Mouse (Mus musculus): ENCODE measurements at regions not wholly inside any gene's neighbourhood (a gene's known extent, or its start where the extent isn't known, plus 50 kb on each side); places are given as distances from the start of the nearest gene placed in this dataset.
A peak's percentile ranks its signal among the peaks of the same experiment; 100 is the strongest.

- H3K4me2 ChIP-seq, result no peak overlapping the region
- H3K36me3 ChIP-seq (ENCODE audit: insufficient read depth), result no peaks in the 10 kb centered on the region
- H3K4me1 ChIP-seq (ENCODE audit: insufficient read depth), result no peaks in the 10 kb centered on the region
- no peak overlapping the region for H3K9ac ChIP-seq
- H3K27me3 ChIP-seq (ENCODE audit: insufficient read depth, low read length), result no peaks in the 10 kb centered on the region
- H3K27ac ChIP-seq (ENCODE audit: low read depth), result no peak overlapping the region
- 43% methylated on average over 5 of the region's 5 CpGs for WGBS
- no peak for TF ChIP-seq CTCF (IDR thresholded peaks at IDR 0.05; ENCODE audit: low read depth)
- no peaks in the 10 kb centered on the region for H3K9me3 ChIP-seq (ENCODE audit: low read depth, low read length)
- ATAC-seq (ENCODE audit: insufficient read depth) (no peak), DNase-seq (no peak)
- no peak overlapping the region for H3K4me3 ChIP-seq (ENCODE audit: low read depth, low read length)
Measured at GRCm38 (mm10) chr3:53327424-53327823, 135.7 kb downstream of the Nhlrc3 start.

DNA sequence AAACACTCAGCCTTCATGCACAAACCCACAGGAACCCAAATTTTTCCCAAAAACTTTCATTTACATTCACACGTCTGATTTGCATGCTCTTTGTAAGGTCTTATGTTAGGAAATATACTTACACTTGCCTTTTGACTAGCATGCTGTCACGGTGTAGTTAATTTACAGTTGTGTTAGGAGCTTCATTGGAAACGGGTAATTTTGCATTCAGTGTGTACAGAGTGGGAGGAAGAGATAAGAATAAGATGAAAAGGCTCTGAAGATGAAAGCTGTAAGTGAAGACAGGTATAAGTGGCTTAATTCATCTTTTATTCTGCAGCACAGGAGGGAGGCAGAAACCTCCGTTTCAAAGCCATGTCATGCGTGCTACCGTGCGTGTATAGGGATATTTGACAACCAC is 136.2 kb downstream of the Nhlrc3 start:
- Histone ChIP-seq H3K4me1 (ENCODE audit: insufficient read depth) (no peaks in the 10 kb centered on the region), H3K9ac (no peak overlapping the region), H3K4me2 (no peak overlapping the region), H3K36me3 (ENCODE audit: insufficient read depth) (no peaks in the 10 kb centered on the region), H3K27me3 (ENCODE audit: insufficient read depth, low read length) (no peaks in the 10 kb centered on the region), H3K9me3 (ENCODE audit: low read depth, low read length) (no peaks in the 10 kb centered on the region), H3K4me3 (ENCODE audit: low read depth, low read length) (no peak overlapping the region), H3K27ac (ENCODE audit: low read depth) (no peak overlapping the region)
- WGBS, result 44% methylated on average over 7 of the region's 7 CpGs
- TF ChIP-seq CTCF (IDR thresholded peaks at IDR 0.05; ENCODE audit: low read depth), result no peak
- ATAC-seq (ENCODE audit: insufficient read depth) (no peak), DNase-seq (no peak)

DNA sequence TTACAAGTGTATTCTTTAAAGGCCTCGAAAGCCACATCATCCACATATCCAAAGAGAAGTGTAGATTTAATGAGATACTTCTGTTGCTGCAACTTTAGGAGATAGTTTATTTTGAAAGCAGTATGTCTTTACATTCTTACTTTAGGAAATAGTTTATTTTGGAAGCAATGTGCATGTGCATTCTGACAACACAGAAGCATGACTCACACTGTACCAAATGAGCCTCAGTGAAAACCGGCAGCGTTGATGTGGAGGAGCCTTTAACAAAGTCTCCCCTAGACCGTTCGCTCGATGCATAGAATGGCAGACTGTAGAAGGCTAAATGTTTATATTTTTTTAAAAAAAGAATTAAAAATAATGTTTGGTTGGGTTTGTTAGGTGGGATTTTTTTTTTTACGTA is 138.1 kb downstream of the Nhlrc3 start:
- Histone ChIP-seq H3K4me2 (no peak overlapping the region), H3K4me1 (ENCODE audit: insufficient read depth) (no peaks in the 10 kb centered on the region), H3K4me3 (ENCODE audit: low read depth, low read length) (no peak overlapping the region), H3K27me3 (ENCODE audit: insufficient read depth, low read length) (no peaks in the 10 kb centered on the region), H3K27ac (ENCODE audit: low read depth) (no peak overlapping the region), H3K9ac (no peak overlapping the region), H3K9me3 (ENCODE audit: low read depth, low read length) (no peaks in the 10 kb centered on the region), H3K36me3 (ENCODE audit: insufficient read depth) (no peaks in the 10 kb centered on the region)
- ATAC-seq (ENCODE audit: insufficient read depth), result no peak
- no peak for DNase-seq
- 93% methylated on average over 7 of the region's 7 CpGs for WGBS
- no peak for TF ChIP-seq CTCF (IDR thresholded peaks at IDR 0.05; ENCODE audit: low read depth)

- Histone ChIP-seq H3K27me3 (ENCODE audit: insufficient read depth, low read length) (no peaks in the 10 kb centered on the region), H3K36me3 (ENCODE audit: insufficient read depth) (no peaks in the 10 kb centered on the region), H3K27ac (ENCODE audit: low read depth) (no peak overlapping the region), H3K9ac (no peak overlapping the region), H3K4me3 (ENCODE audit: low read depth, low read length) (no peak overlapping the region), H3K4me1 (ENCODE audit: insufficient read depth) (no peaks in the 10 kb centered on the region), H3K9me3 (ENCODE audit: low read depth, low read length) (no peaks in the 10 kb centered on the region), H3K4me2 (no peak overlapping the region)
- DNase-seq (peak; percentile 6), ATAC-seq (ENCODE audit: insufficient read depth) (no peak)
- 69% methylated on average over 13 of the region's 13 CpGs for WGBS
- TF ChIP-seq CTCF (IDR thresholded peaks at IDR 0.05; ENCODE audit: low read depth), result no peak
Measured at GRCm38 (mm10) chr3:53324386-53324785, 138.7 kb downstream of the Nhlrc3 start.

DNA sequence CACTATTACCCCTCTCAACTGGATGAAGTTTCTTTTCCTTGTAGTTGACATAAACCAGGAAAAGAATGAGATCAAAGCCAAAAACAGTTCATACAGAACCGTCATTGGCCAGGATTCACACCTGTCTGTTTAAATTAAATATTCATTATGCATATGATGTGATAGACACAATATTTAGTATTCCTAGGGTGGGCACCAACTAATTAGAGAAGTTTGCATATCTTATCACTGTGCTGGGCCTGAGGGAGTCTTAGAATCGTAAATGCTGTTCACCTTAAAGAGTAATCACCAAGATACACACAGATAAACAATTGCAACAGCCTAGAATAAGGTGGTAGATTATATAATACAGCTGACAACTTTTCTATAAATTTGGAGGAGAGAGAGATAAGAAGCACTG is 147.7 kb downstream of the Nhlrc3 start:
- DNase-seq, result no peak
- H3K27ac ChIP-seq (ENCODE audit: low read depth), result no peak overlapping the region
- H3K4me1 ChIP-seq (ENCODE audit: insufficient read depth), result no peaks in the 10 kb centered on the region
- no peak for TF ChIP-seq CTCF (IDR thresholded peaks at IDR 0.05; ENCODE audit: low read depth)
- H3K36me3 ChIP-seq (ENCODE audit: insufficient read depth), result no peaks in the 10 kb centered on the region
- no peak for ATAC-seq (ENCODE audit: insufficient read depth)
- no peak overlapping the region for H3K4me3 ChIP-seq (ENCODE audit: low read depth, low read length)
- H3K27me3 ChIP-seq (ENCODE audit: insufficient read depth, low read length), result no peaks in the 10 kb centered on the region
- no peak overlapping the region for H3K4me2 ChIP-seq
- no peak overlapping the region for H3K9ac ChIP-seq
- WGBS, result 58% methylated on average over 2 of the region's 2 CpGs
- no peaks in the 10 kb centered on the region for H3K9me3 ChIP-seq (ENCODE audit: low read depth, low read length)
